Mouse (Mus musculus) urinary bladder, postnatal 36 days (tissue): ENCODE measurements around the gene AL607142.1.

Experiments used
- DNase-seq, 2 experiments: peaks; one replicate each; pipeline ENCODE4 v3.0.0; 2022; ENCODE audit warnings: low spot score in 2 of 2, mixed read lengths in 1 of 2

Gene AL607142.1

GRCm38 (mm10) chr4:120064696-120065095 lies at the start of gene AL607142.1:
AL607142.1 (plus strand) TSS chr4:120064996.
- no peak for DNase-seq

GRCm38 (mm10) chr4:120018426-120018825 lies 46.4 kb upstream of the AL607142.1 start:
- DNase-seq, result no peak

- no peak for DNase-seq
Measured at GRCm38 (mm10) chr4:120022392-120022791, 42.4 kb upstream of the AL607142.1 start.

- DNase-seq, result no peak
Measured at GRCm38 (mm10) chr4:120023221-120023840, 41.5 kb upstream of the AL607142.1 start.

- DNase-seq, result no peak
Measured at GRCm38 (mm10) chr4:120024071-120024470, 40.7 kb upstream of the AL607142.1 start.

GRCm38 (mm10) chr4:120027671-120028070 lies 37.1 kb upstream of the AL607142.1 start:
- DNase-seq, result no peak

- DNase-seq, result no peak
Measured at GRCm38 (mm10) chr4:120029937-120030336, 34.9 kb upstream of the AL607142.1 start.

- peak; percentile 23 for DNase-seq
Measured at GRCm38 (mm10) chr4:120032320-120032983, 32.3 kb upstream of the AL607142.1 start.

GRCm38 (mm10) chr4:120032984-120033355 lies 31.8 kb upstream of the AL607142.1 start:
- no peak for DNase-seq

- DNase-seq, result no peak
Measured at GRCm38 (mm10) chr4:120036294-120036693, 28.5 kb upstream of the AL607142.1 start.

GRCm38 (mm10) chr4:120037007-120037406 lies 27.8 kb upstream of the AL607142.1 start:
- no peak for DNase-seq

GRCm38 (mm10) chr4:120041520-120041919 lies 23.3 kb upstream of the AL607142.1 start:
- DNase-seq, result no peak

- DNase-seq, result no peak
Measured at GRCm38 (mm10) chr4:120042480-120042879, 22.3 kb upstream of the AL607142.1 start.

GRCm38 (mm10) chr4:120044612-120045011 lies 20.2 kb upstream of the AL607142.1 start:
- no peak for DNase-seq

GRCm38 (mm10) chr4:120045131-120045537 lies 19.7 kb upstream of the AL607142.1 start:
- no peak for DNase-seq

GRCm38 (mm10) chr4:120045871-120046270 lies 18.9 kb upstream of the AL607142.1 start:
- no peak for DNase-seq

GRCm38 (mm10) chr4:120047060-120047459 lies 17.7 kb upstream of the AL607142.1 start:
- no peak for DNase-seq

- no peak for DNase-seq
Measured at GRCm38 (mm10) chr4:120048274-120048673, 16.5 kb upstream of the AL607142.1 start.

GRCm38 (mm10) chr4:120049857-120050256 lies 14.9 kb upstream of the AL607142.1 start:
- no peak for DNase-seq

GRCm38 (mm10) chr4:120052481-120052880 lies 12.3 kb upstream of the AL607142.1 start:
- DNase-seq, result no peak

- DNase-seq, result no peak
Measured at GRCm38 (mm10) chr4:120053026-120054005, 11.5 kb upstream of the AL607142.1 start.

- DNase-seq, result no peak
Measured at GRCm38 (mm10) chr4:120054145-120054544, 10.7 kb upstream of the AL607142.1 start.
